15 mouse cellular contexts compared by ENCODE assay signal in the genomic region with DNA sequence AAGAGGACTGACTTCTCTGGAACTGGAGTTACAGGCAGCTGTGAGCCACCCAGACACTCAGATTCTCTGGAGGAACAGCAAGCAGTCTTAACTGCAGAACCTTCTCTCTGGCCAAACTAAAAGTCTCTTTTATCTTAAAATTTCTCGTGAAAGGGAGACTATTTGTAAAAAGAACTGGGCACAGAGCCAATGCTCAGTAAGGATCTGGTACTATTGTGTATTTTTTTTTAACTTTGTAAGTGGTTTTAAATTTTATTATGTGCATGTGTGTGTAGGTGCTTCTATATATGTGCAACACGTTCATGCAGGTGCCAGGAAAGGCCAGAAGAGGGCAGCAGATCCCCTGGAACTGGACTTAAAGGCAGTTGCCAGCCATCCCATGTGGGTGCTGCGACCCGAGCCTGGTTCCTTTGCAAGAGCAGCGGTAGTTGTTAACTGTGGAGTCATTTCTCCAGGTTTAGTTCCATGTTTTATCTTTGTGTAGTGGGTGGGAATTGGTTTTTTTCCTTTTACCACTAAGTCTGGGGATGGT. TPM values are rescaled to one million over a fixed set of nuclear protein-coding genes. Genes with fewer than 3 reads are reported as not detected.
DNase-seq lines count a peak whose midpoint lies in the region; ATAC-seq and TF ChIP-seq lines count a peak whose summit lies in the region.
"Had no signal": no experiment of that assay in that cellular context is flagged by ENCODE, and none has a peak within 500 bp of the region (broad histone marks: within the 10 kb centered on the region; RNA-seq: fewer than 3 reads in every experiment).

No protein-coding gene starts in this region.

- H3K4me1 ChIP-seq in embryonic facial prominence, embryonic 12.5 days, result peaks cover 40% of the 10 kb centered on the region
- H3K4me1 ChIP-seq in embryonic facial prominence, embryonic 10.5 days, result peaks cover 42% of the 10 kb centered on the region
- H3K4me1 ChIP-seq in limb, embryonic 12.5 days (replicated peaks), result peaks cover 47% of the 10 kb centered on the region
- H3K4me1 ChIP-seq in limb, embryonic 10.5 days, result peaks cover 40% of the 10 kb centered on the region
- H3K4me1 ChIP-seq in bone marrow, adult 2 months (ENCODE audit: control insufficient read depth, insufficient read depth, low read length), result peaks cover 1% of the 10 kb centered on the region; the same call in 1 of the 2 replicates

- ATAC-seq in embryonic facial prominence, embryonic 12.5 days (ENCODE audit: insufficient number of reproducible peaks, insufficient read depth, low FRiP score, low TSS enrichment), result no peak
- no peak for ATAC-seq in limb, embryonic 12.5 days (ENCODE audit: insufficient number of reproducible peaks, insufficient read depth, low FRiP score, low TSS enrichment, low read depth)
- ATAC-seq: forebrain, embryonic 16.5 days had no signal

- peak overlapping the region; percentile 69 for H3K27ac ChIP-seq in embryonic facial prominence, embryonic 12.5 days
- H3K27ac ChIP-seq in embryonic facial prominence, embryonic 10.5 days (replicated peaks), result no peak overlapping the region
- peak overlapping the region; percentile 50; the same call in 1 of the 2 replicates for H3K27ac ChIP-seq in limb, embryonic 12.5 days
- H3K27ac ChIP-seq in limb, embryonic 10.5 days, result no peak overlapping the region
- no peak overlapping the region for H3K27ac ChIP-seq in bone marrow, adult 2 months (ENCODE audit: control insufficient read depth, insufficient read depth, low read depth, low read length, poor library complexity)

- H3K36me3 ChIP-seq in embryonic facial prominence, embryonic 12.5 days, result no peaks in the 10 kb centered on the region
- H3K36me3 ChIP-seq in embryonic facial prominence, embryonic 10.5 days (replicated peaks), result no peaks in the 10 kb centered on the region
- H3K36me3 ChIP-seq in limb, embryonic 12.5 days, result no peaks in the 10 kb centered on the region
- no peaks in the 10 kb centered on the region for H3K36me3 ChIP-seq in limb, embryonic 10.5 days

- no peak for DNase-seq in embryonic facial prominence, embryonic 10.5 days (ENCODE audit: low spot score)
- DNase-seq in limb, embryonic 10.5 days (ENCODE audit: low spot score), result no peak
- DNase-seq in 416B (ENCODE audit: low read depth), result peak; percentile 9
- DNase-seq in cerebellum, postnatal 4 days (ENCODE audit: low spot score in 2 of 2), result no peak
- no peak for DNase-seq in right cerebral cortex, postnatal 25 days
- DNase-seq: adrenal gland, adult 8-10 months; cerebellum, postnatal 36 days; kidney, postnatal 25 days had no signal

- H3K4me3 ChIP-seq in embryonic facial prominence, embryonic 12.5 days, result no peak overlapping the region
- no peak overlapping the region for H3K4me3 ChIP-seq in embryonic facial prominence, embryonic 10.5 days
- no peak overlapping the region for H3K4me3 ChIP-seq in limb, embryonic 12.5 days (replicated peaks)
- H3K4me3 ChIP-seq in limb, embryonic 10.5 days, result no peak overlapping the region
- no peak overlapping the region for H3K4me3 ChIP-seq in bone marrow, adult 2 months (replicated peaks; ENCODE audit: control insufficient read depth, low read depth, low read length)

- TF ChIP-seq CTCF in bone marrow, adult 2 months (IDR thresholded peaks at IDR 0.05; ENCODE audit: control insufficient read depth, insufficient read depth, low read length), result peak; percentile 30; the same call in 1 of the 2 replicates

- H3K9me3 ChIP-seq in embryonic facial prominence, embryonic 12.5 days, result no peaks in the 10 kb centered on the region
- peaks cover 6% of the 10 kb centered on the region for H3K9me3 ChIP-seq in embryonic facial prominence, embryonic 10.5 days
- peaks cover 9% of the 10 kb centered on the region; the same call in 1 of the 2 replicates for H3K9me3 ChIP-seq in limb, embryonic 12.5 days
- H3K9me3 ChIP-seq in limb, embryonic 10.5 days (replicated peaks), result 0 out of 2 replicates have a peak, but pooled peaks cover 2% of the 10 kb centered on the region

- peaks cover 37% of the 10 kb centered on the region for H3K27me3 ChIP-seq in embryonic facial prominence, embryonic 12.5 days
- peaks cover 56% of the 10 kb centered on the region for H3K27me3 ChIP-seq in embryonic facial prominence, embryonic 10.5 days (replicated peaks; ENCODE audit: low read depth, poor library complexity, severe bottlenecking)
- peaks cover 48% of the 10 kb centered on the region for H3K27me3 ChIP-seq in limb, embryonic 12.5 days
- H3K27me3 ChIP-seq in limb, embryonic 10.5 days (ENCODE audit: low read depth, poor library complexity, severe bottlenecking), result peaks cover 51% of the 10 kb centered on the region

- WGBS in embryonic facial prominence, embryonic 12.5 days, result 72% methylated on average over 5 of the region's 5 CpGs
- 83% methylated on average over 5 of the region's 5 CpGs for WGBS in embryonic facial prominence, embryonic 10.5 days
- WGBS in limb, embryonic 12.5 days, result 76% methylated on average over 5 of the region's 5 CpGs
- 80% methylated on average over 5 of the region's 5 CpGs for WGBS in limb, embryonic 10.5 days
- 66% methylated on average over 5 of the region's 5 CpGs for WGBS in bone marrow, adult 2 months

- no peak overlapping the region for H3K9ac ChIP-seq in embryonic facial prominence, embryonic 12.5 days
- H3K9ac ChIP-seq in limb, embryonic 12.5 days (replicated peaks), result no peak overlapping the region

- no peak for TF ChIP-seq POLR2A in bone marrow, adult 2 months (IDR thresholded peaks at IDR 0.05; ENCODE audit: borderline replicate concordance, control insufficient read depth, low read depth, low read length)

- H3K4me2 ChIP-seq in embryonic facial prominence, embryonic 12.5 days (replicated peaks), result no peak overlapping the region
- H3K4me2 ChIP-seq in limb, embryonic 12.5 days, result no peak overlapping the region

RNA-seq across cellular contexts. Expression of a gene that starts 4.2 kb away (rescaled TPM):
- polyA plus RNA-seq in embryonic facial prominence, embryonic 12.5 days (2016; fragmentation: Nextera tagmentation; extraction: Ambion mirVana), result not detected in 2 replicates
- not detected in 2 replicates for polyA plus RNA-seq in embryonic facial prominence, embryonic 10.5 days (2016; fragmentation: Nextera tagmentation; extraction: Ambion mirVana)
- not detected in 2 replicates for polyA plus RNA-seq in limb, embryonic 12.5 days (2016; fragmentation: Nextera tagmentation; extraction: Ambion mirVana)
- not detected in 2 replicates for polyA plus RNA-seq in limb, embryonic 10.5 days (2016; fragmentation: Nextera tagmentation; extraction: Ambion mirVana)
- not detected in 2 replicates for polyA plus RNA-seq in bone marrow, adult 2 months (2011; ENCODE audit: insufficient read depth, insufficient read length, low replicate concordance, missing spikeins)
- polyA plus RNA-seq: forebrain, embryonic 16.5 days; heart, postnatal 0 days; liver, embryonic 16.5 days had no signal

RNA-seq across cellular contexts. Expression of a gene that starts 52.7 kb away (rescaled TPM):
- polyA plus RNA-seq in embryonic facial prominence, embryonic 12.5 days (2016; fragmentation: Nextera tagmentation; extraction: Ambion mirVana), result not detected in 2 replicates
- not detected in 2 replicates for polyA plus RNA-seq in embryonic facial prominence, embryonic 10.5 days (2016; fragmentation: Nextera tagmentation; extraction: Ambion mirVana)
- polyA plus RNA-seq in limb, embryonic 12.5 days (2016; fragmentation: Nextera tagmentation; extraction: Ambion mirVana), result not detected in 2 replicates
- polyA plus RNA-seq in limb, embryonic 10.5 days (2016; fragmentation: Nextera tagmentation; extraction: Ambion mirVana), result not detected in 2 replicates
- polyA plus RNA-seq in bone marrow, adult 2 months (2011; ENCODE audit: insufficient read depth, insufficient read length, low replicate concordance, missing spikeins), result 4.3 and 10.2 TPM in 2 replicates
- polyA plus RNA-seq: forebrain, embryonic 16.5 days; gonadal fat pad, adult 2 months had no signal

RNA-seq across cellular contexts. Expression of a gene that starts 55.3 kb away (rescaled TPM):
- polyA plus RNA-seq in embryonic facial prominence, embryonic 12.5 days (2016; fragmentation: Nextera tagmentation; extraction: Ambion mirVana), result not detected in 2 replicates
- polyA plus RNA-seq in embryonic facial prominence, embryonic 10.5 days (2016; fragmentation: Nextera tagmentation; extraction: Ambion mirVana), result not detected in 2 replicates
- polyA plus RNA-seq in limb, embryonic 12.5 days (2016; fragmentation: Nextera tagmentation; extraction: Ambion mirVana), result not detected in 2 replicates
- polyA plus RNA-seq in limb, embryonic 10.5 days (2016; fragmentation: Nextera tagmentation; extraction: Ambion mirVana), result not detected in 2 replicates
- not detected in 2 replicates for polyA plus RNA-seq in bone marrow, adult 2 months (2011; ENCODE audit: insufficient read depth, insufficient read length, low replicate concordance, missing spikeins)
- polyA plus RNA-seq: forebrain, embryonic 16.5 days; gonadal fat pad, adult 2 months; heart, postnatal 0 days; liver, embryonic 16.5 days had no signal

Comparison
In these comparisons a context has a peak if more than half of its experiments do, and no peak if none do; other contexts are left out.
1. H3K27ac ChIP-seq: peak in embryonic facial prominence, embryonic 12.5 days (single experiment) and limb, embryonic 12.5 days (single experiment); none in embryonic facial prominence, embryonic 10.5 days (single experiment), limb, embryonic 10.5 days (single experiment) and bone marrow, adult 2 months (single experiment).